Mouse (Mus musculus) megakaryocyte-erythroid progenitor cell, adult 5 weeks (primary cell): ENCODE measurements around the gene Prelid1. TPM values are rescaled to one million over a fixed set of nuclear protein-coding genes. Genes with fewer than 3 reads are reported as not detected.

Experiments
- polyA plus RNA-seq: library from polyadenylated mRNA; stranded (reverse); fragments of >175 nt; gene quantifications from 2 replicates; pipeline ENCODE4 v1.2.3, GENCODE M21; 2012

Prelid1 gene
- 274 and 289 TPM in 2 replicates for polyA plus RNA-seq

GRCm38 (mm10) chr13:55319931-55320533, at the start of gene Prelid1:
Prelid1 (plus strand) TSS chr13:55320500.

GRCm38 (mm10) chr13:55321434-55322129, 1.3 kb downstream of the Prelid1 start, which contains the start of gene Rab24:
Rab24 (minus strand) TSS chr13:55321946.

GRCm38 (mm10) chr13:55329683-55330566, 9.6 kb downstream of the Prelid1 start, which contains the start of gene Mxd3:
Mxd3 (minus strand) TSS chr13:55329823.

DNA sequence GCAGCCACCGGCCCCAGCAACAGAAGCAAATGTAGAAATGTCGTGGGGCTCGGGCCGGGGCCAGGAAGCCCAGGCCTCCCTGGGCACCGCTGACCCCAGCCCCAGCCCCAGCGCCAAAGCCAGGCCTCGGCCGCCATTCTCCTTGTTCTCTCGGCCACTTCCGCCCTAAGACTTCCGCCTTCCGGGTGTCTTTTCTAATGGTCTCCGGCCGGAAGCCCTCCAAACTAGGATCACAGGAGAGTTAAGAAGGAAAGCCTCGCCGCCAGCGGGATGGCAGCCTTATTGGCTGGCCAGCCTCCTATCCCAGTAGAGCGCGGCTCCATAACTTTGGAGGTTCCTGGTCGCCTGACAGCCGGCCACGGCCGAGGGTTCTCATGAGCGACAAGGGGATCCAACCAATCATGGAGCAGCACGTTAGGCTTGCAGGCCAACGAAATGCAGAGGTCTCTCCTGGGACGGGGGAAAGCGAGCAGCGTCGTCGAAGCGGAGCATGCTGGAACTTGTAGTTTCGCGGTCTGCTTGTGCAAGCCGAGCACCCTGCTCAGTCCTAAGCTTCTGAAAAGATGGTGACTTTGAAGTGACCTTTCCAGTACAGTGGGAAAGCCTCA, 42.3 kb downstream of the Prelid1 start, which contains the start of gene Lman2:
Gene Lman2, minus strand, starts transcription at position 331 of the 608 bp plus-strand sequence.

DNA sequence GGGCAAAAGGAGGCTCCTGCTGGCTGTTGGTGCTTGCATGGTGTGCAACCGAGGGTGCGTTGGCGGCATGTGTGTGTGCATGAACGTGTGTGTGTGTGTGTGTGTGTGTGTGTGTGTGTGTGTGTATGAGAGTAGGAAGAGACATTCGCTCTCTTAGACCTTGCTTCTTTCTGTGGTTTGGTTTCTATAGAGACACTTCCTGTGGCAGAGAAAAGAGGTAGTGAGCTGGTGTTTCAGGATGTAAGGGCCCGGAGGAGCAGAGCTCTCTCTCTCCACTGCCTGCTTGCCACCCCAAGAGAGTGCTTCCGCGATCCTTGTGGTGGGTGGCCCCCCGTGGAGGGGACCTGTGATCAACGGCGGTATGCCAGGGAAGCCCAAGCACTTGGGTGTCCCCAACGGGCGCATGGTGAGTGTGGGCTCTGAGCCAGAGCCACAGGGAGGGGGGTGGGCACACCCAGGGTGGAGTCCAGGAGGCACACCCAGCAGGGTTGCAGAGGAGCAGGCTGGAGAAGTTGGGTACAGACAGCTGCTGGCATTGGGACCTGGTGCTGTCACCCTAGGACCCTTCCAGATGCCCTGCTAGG, 49.3 kb downstream of the Prelid1 start, which contains the start of gene Rgs14:
Gene Rgs14, plus strand, starts transcription at position 202 of the 584 bp plus-strand sequence.

Other genes starting within 250 kb of the Prelid1 start
- 9.3 and 10.2 TPM in 2 replicates for gene Uimc1, start 220.2 kb upstream of the Prelid1 start, polyA plus RNA-seq
- gene Zfp346, start 215.2 kb upstream of the Prelid1 start, polyA plus RNA-seq, result 8.6 and 16.5 TPM in 2 replicates
- not detected in 2 replicates for gene Gm17617, start 187.0 kb upstream of the Prelid1 start, polyA plus RNA-seq
- not detected in 2 replicates for gene Fgfr4, start 167.9 kb upstream of the Prelid1 start, polyA plus RNA-seq
- 12.8 and 13.5 TPM in 2 replicates for gene Nsd1, start 110.7 kb upstream of the Prelid1 start, polyA plus RNA-seq
- 79.4 and 99.3 TPM in 2 replicates for gene Rab24, start 1.4 kb downstream of the Prelid1 start, polyA plus RNA-seq
- 9.2 and 11.5 TPM in 2 replicates for gene Mxd3, start 9.3 kb downstream of the Prelid1 start, polyA plus RNA-seq
- gene Lman2, start 42.3 kb downstream of the Prelid1 start, polyA plus RNA-seq, result 128 and 133 TPM in 2 replicates
- 18.1 and 18.7 TPM in 2 replicates for gene Rgs14, start 49.2 kb downstream of the Prelid1 start, polyA plus RNA-seq
- 0.29 and 0.36 TPM in 2 replicates for gene Slc34a1, start 77.7 kb downstream of the Prelid1 start, polyA plus RNA-seq
- not detected in 2 replicates for gene Pfn3, start 94.7 kb downstream of the Prelid1 start, polyA plus RNA-seq
- 0.49 TPM in 1 of 2 replicates, not detected in the other for gene F12, start 106.3 kb downstream of the Prelid1 start, polyA plus RNA-seq
- 84.4 and 86.7 TPM in 2 replicates for gene Grk6, start 124.6 kb downstream of the Prelid1 start, polyA plus RNA-seq
- gene Prr7, start 143.8 kb downstream of the Prelid1 start, polyA plus RNA-seq, result 17.3 and 18.6 TPM in 2 replicates
- gene Dbn1, start 167.6 kb downstream of the Prelid1 start, polyA plus RNA-seq, result 6.1 and 8.7 TPM in 2 replicates
- 79.3 and 93.6 TPM in 2 replicates for gene Pdlim7, start 193.2 kb downstream of the Prelid1 start, polyA plus RNA-seq
- gene Dok3, start 208.8 kb downstream of the Prelid1 start, polyA plus RNA-seq, result 193 and 354 TPM in 2 replicates
- gene Ddx41, start 216.2 kb downstream of the Prelid1 start, polyA plus RNA-seq, result 108 and 132 TPM in 2 replicates